Mouse (Mus musculus) liver, embryonic 14.5 days (tissue): ENCODE measurements around the gene B9d1.

ENCODE experiments used
- CTCF ChIP-seq: IDR thresholded peaks from 2 replicates; pipeline ENCODE4 v1.5.1; 2016; ENCODE audit warnings: antibody characterized with exemption, low read depth, control low read depth
- EP300 ChIP-seq: IDR thresholded peaks from 2 replicates; pipeline ENCODE4 v1.6.1; 2016; ENCODE audit warnings: antibody characterized with exemption, low read depth

DNA sequence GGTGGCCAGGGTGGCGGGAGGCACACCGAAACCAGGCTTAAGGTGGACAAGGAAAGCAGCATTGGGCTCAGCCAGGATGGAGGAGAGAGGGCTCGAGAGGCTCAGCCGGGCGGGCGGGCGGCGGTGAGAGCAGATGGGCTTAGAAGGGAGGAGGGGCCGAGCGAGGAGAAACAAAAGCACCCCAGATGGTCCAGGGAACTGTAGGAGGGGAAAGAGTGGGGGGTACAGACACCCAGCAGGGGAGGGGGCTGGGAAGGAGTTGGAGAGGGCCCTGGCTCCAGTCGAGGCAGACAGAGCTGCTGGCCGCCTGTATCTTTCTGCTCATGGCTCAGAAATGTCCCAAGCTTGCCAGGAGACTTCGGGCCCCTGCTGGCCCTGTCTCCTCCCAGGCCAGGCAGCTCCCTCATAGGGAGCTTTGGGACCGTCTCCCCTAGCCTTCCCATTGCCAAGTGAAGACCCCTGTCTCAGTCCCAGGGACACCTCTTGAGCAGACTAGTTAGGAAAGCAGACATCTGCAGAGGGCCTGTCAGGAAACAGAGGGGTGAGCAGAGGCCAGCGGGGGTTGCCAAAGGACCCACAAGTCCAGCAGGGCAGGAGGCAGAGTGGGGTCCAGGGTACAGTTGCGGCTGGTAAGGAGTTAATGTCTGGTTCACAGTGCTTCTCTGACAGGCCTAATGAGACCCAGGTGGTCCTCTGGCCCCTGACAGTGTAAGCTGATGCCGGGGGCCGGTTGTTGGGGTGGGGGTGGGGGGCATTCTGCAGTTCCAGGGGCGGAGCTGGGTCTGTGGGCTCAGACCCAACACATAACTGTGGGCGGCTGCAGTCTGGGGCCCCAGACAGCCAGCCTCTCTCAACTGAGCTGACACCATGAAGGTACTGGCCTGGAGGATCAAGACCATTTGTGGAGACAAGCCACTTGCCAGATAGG, 20.1 kb upstream of the B9d1 start, which contains the start of gene Mfap4:
- TF ChIP-seq CTCF (no peak), EP300 (no peak)
